Mouse (Mus musculus) spleen, postnatal 36 days (tissue): Measurements from ENCODE around the gene Il17rd.

Experiments
- DNase-seq, 2 experiments: peaks; one replicate each; pipeline ENCODE4 v3.0.0; 2022; ENCODE audit warnings: low spot score in 2 of 2, mixed read lengths in 1 of 2

Il17rd gene

DNA sequence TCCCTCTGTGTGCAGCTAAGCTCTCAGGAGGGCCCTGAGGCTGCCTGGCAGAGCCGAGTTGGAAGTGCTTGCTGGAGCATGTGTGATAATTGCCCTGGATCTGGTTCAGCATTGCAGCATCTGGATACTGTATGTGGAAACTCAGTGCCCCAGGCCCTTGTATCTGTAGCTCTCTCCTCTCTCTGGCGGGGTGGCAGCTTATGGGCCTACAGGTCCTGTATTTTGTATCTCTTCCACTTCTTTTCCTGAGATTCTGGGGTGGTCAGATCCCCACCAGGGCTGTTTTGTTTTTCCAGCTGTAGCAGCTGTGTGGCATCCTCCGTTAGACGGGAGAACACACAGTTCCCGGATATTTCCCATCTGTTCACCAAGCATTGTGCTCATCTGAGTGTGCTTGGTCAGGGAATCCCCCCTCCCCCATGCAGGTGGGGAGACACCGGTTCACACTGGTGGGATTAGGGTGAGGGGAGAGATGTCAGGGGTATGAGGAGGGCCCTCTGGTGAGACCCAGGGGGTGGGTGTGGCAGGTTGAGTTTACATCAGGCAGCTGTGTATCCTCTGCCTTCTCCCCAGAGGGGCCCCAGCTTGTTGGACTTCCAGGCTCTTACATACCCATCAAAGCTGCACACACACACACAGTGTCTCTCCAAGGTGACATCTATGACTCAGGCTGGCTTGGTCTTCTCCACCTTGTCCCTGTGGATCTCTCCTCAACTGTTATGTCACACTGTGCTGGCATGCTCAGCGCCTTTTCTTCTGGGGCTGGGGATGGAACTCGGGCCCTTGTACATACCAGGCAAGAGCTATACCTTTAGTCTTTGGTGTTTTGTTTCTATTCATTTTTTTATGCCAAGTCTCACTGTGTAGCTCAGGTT is 106.7 kb downstream of the Il17rd start:
- no peak for DNase-seq

- DNase-seq: no peak
Measured at GRCm38 (mm10) chr14:27147726-27148125, 109.0 kb downstream of the Il17rd start.

- no peak for DNase-seq
Measured at GRCm38 (mm10) chr14:27149401-27149800, 110.7 kb downstream of the Il17rd start.

- DNase-seq: no peak
Measured at GRCm38 (mm10) chr14:27150011-27150640, 111.4 kb downstream of the Il17rd start.

- no peak for DNase-seq
Measured at GRCm38 (mm10) chr14:27151432-27151831, 112.7 kb downstream of the Il17rd start.

GRCm38 (mm10) chr14:27155088-27155487 is 116.3 kb downstream of the Il17rd start:
- no peak for DNase-seq

DNA sequence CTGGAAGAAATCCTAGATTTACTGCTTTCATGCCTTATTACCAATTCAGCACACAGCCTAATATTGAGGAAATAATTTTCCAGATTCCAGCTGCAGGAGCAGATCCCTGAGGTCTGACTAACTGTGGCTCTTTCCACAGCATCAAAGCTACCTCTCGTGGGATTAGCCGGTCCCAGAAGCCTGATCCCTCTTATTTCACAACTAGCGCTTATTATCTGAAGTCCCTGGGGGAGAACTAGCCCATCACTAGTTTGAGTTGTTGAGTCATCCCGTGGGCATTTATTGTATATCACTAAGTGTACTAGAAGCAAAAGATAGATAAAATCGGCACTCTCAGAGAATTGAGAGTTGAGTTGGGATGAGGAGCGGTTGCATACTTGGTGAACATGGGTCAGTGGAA is 117.3 kb downstream of the Il17rd start:
- no peak for DNase-seq
